Mouse (Mus musculus): ENCODE data around the gene Il1r1. TPM values are rescaled to one million over a fixed set of nuclear protein-coding genes. Genes with fewer than 3 reads are reported as not detected.

The Il1r1 gene
- polyA plus RNA-seq, 1 experiment from 2014 or later, result 12.9 TPM

- Histone ChIP-seq H3K27me3 (ENCODE audit: insufficient read depth, poor library complexity, severe bottlenecking) (peaks cover 9% of the 10 kb centered on the region), H3K4me1 (peaks cover 15% of the 10 kb centered on the region), H3K27ac (no peak overlapping the region), H3K9me3 (no peaks in the 10 kb centered on the region), H3K36me3 (no peaks in the 10 kb centered on the region), H3K4me3 (no peak overlapping the region)
- no peak for DNase-seq (ENCODE audit: low spot score)
- 69% methylated on average over 6 of the region's 6 CpGs for WGBS
Observed at GRCm38 (mm10) chr1:40265301-40265835, 40.5 kb downstream of the Il1r1 start.

- peaks cover 15% of the 10 kb centered on the region for H3K4me1 ChIP-seq
- H3K27me3 ChIP-seq (ENCODE audit: insufficient read depth, poor library complexity, severe bottlenecking), result peaks cover 9% of the 10 kb centered on the region
- peak; percentile 82 for DNase-seq (ENCODE audit: low spot score)
- H3K36me3 ChIP-seq, result no peaks in the 10 kb centered on the region
- peak overlapping the region; percentile 72 for H3K4me3 ChIP-seq
- H3K27ac ChIP-seq, result peak overlapping the region; percentile 92
- 2% methylated on average over 36 of the region's 36 CpGs for WGBS
- H3K9me3 ChIP-seq, result no peaks in the 10 kb centered on the region
Observed at GRCm38 (mm10) chr1:40266431-40267260, 41.8 kb downstream of the Il1r1 start.

DNA sequence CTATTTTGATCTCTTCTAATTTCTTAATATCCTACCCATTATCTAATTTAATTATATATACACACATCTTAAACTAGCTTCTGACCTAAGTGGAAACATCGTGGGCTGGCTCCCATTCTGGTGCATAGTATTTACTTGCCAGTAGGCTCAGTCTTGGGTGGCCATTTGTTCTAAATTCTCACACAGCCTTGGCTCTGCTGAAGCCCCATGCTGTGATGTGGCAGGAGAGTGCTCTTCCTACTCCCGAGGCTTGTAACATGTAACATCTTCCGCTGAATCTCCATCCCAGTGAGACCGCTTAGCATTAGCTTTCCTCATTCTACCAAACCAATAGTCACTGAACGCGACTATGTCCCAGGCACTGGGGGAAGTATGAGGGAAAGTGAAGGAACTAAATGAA, 43.0 kb downstream of the Il1r1 start:
- no peaks in the 10 kb centered on the region for H3K36me3 ChIP-seq
- DNase-seq (ENCODE audit: low spot score), result peak; percentile 43
- no peak overlapping the region for H3K4me3 ChIP-seq
- 81% methylated on average over 6 of the region's 6 CpGs for WGBS
- peaks cover 9% of the 10 kb centered on the region for H3K27me3 ChIP-seq (ENCODE audit: insufficient read depth, poor library complexity, severe bottlenecking)
- H3K27ac ChIP-seq, result no peak overlapping the region
- no peaks in the 10 kb centered on the region for H3K9me3 ChIP-seq
- peaks cover 15% of the 10 kb centered on the region for H3K4me1 ChIP-seq

GRCm38 (mm10) chr1:40268536-40268935, 43.7 kb downstream of the Il1r1 start:
- Histone ChIP-seq H3K27ac (no peak overlapping the region), H3K4me1 (peaks cover 15% of the 10 kb centered on the region), H3K9me3 (no peaks in the 10 kb centered on the region), H3K4me3 (no peak overlapping the region), H3K27me3 (ENCODE audit: insufficient read depth, poor library complexity, severe bottlenecking) (peaks cover 9% of the 10 kb centered on the region), H3K36me3 (no peaks in the 10 kb centered on the region)
- DNase-seq (ENCODE audit: low spot score), result peak; percentile 41
- WGBS, result 70% methylated on average over 6 of the region's 6 CpGs

- Histone ChIP-seq H3K4me1 (peaks cover 18% of the 10 kb centered on the region), H3K9me3 (no peaks in the 10 kb centered on the region), H3K36me3 (no peaks in the 10 kb centered on the region), H3K27ac (no peak overlapping the region), H3K27me3 (ENCODE audit: insufficient read depth, poor library complexity, severe bottlenecking) (peaks cover 2% of the 10 kb centered on the region), H3K4me3 (no peak overlapping the region)
- DNase-seq (ENCODE audit: low spot score), result no peak
- 87% methylated on average over 12 of the region's 12 CpGs for WGBS
Observed at GRCm38 (mm10) chr1:40270415-40270814, 45.5 kb downstream of the Il1r1 start.

GRCm38 (mm10) chr1:40271052-40271451, 46.2 kb downstream of the Il1r1 start:
- WGBS, result 75% methylated on average over 4 of the region's 4 CpGs
- H3K4me3 ChIP-seq, result no peak overlapping the region
- peaks cover 16% of the 10 kb centered on the region for H3K4me1 ChIP-seq
- H3K27me3 ChIP-seq (ENCODE audit: insufficient read depth, poor library complexity, severe bottlenecking), result no peaks in the 10 kb centered on the region; the same call in 1 of the 2 replicates
- H3K27ac ChIP-seq, result no peak overlapping the region
- DNase-seq (ENCODE audit: low spot score), result no peak
- H3K36me3 ChIP-seq, result no peaks in the 10 kb centered on the region
- H3K9me3 ChIP-seq, result no peaks in the 10 kb centered on the region

GRCm38 (mm10) chr1:40271486-40272055, 46.7 kb downstream of the Il1r1 start:
- no peaks in the 10 kb centered on the region for H3K36me3 ChIP-seq
- DNase-seq (ENCODE audit: low spot score), result no peak
- peaks cover 11% of the 10 kb centered on the region for H3K4me1 ChIP-seq
- no peak overlapping the region for H3K27ac ChIP-seq
- H3K4me3 ChIP-seq, result no peak overlapping the region
- 82% methylated on average over 10 of the region's 10 CpGs for WGBS
- no peaks in the 10 kb centered on the region for H3K9me3 ChIP-seq
- H3K27me3 ChIP-seq (ENCODE audit: insufficient read depth, poor library complexity, severe bottlenecking), result no peaks in the 10 kb centered on the region; the same call in 1 of the 2 replicates

DNA sequence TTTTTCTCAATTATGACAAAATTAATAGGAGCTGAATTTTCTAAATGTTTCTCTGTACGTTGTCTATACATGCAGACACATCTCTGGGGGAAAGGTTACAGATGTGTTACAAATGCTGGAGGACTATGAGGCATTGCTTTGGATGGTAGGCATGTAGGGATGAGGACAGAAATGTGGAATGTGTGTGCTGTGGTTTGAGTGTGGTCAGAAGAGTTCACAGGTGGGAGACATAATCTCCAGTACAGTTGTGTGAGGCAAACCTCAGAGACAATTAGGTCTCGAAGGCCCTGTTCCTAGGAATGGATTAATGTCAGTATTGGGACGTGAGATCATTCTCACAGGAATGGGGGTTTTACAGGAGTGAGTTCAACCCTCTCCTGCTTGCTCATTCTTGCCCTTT, 47.3 kb downstream of the Il1r1 start:
- DNase-seq (ENCODE audit: low spot score), result no peak
- Histone ChIP-seq H3K27me3 (ENCODE audit: insufficient read depth, poor library complexity, severe bottlenecking) (no peaks in the 10 kb centered on the region; the same call in 1 of the 2 replicates), H3K4me3 (no peak overlapping the region), H3K27ac (no peak overlapping the region), H3K4me1 (peaks cover 5% of the 10 kb centered on the region; the same call in 1 of the 2 replicates), H3K9me3 (no peaks in the 10 kb centered on the region), H3K36me3 (no peaks in the 10 kb centered on the region)
- 86% methylated on average over 3 of the region's 3 CpGs for WGBS

DNA sequence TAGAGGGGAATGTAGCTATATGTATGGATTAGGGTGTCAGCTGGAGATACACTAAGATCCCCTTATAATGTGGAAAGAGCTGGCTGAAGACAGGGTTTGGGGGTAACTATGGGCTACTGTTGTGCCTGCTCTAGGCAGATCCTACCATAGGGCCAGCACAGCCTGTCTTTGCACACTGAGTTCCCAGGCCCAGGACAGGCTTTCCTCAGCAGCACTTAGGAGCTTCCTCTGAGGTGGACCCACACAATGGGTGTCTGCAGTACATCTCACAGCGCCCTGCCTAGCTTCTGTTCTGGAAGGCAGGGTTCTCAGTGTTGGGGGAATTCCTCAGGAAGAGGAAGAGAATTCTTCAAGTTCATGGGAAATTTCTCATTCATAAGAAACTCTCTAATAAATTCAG, 48.6 kb downstream of the Il1r1 start:
- 0 out of 2 replicates have a peak, but pooled peaks cover 3% of the 10 kb centered on the region for H3K4me1 ChIP-seq
- WGBS, result 83% methylated on average over 1 of the region's 1 CpGs
- H3K36me3 ChIP-seq, result no peaks in the 10 kb centered on the region
- no peaks in the 10 kb centered on the region for H3K27me3 ChIP-seq (ENCODE audit: insufficient read depth, poor library complexity, severe bottlenecking)
- DNase-seq (ENCODE audit: low spot score), result no peak
- no peak overlapping the region for H3K4me3 ChIP-seq
- H3K9me3 ChIP-seq, result no peaks in the 10 kb centered on the region
- H3K27ac ChIP-seq, result no peak overlapping the region

GRCm38 (mm10) chr1:40275285-40276013, 50.6 kb downstream of the Il1r1 start:
- no peaks in the 10 kb centered on the region for H3K36me3 ChIP-seq
- H3K4me1 ChIP-seq, result 0 out of 2 replicates have a peak, but pooled peaks cover 3% of the 10 kb centered on the region
- H3K27ac ChIP-seq, result no peak overlapping the region
- H3K4me3 ChIP-seq, result no peak overlapping the region
- no peak for DNase-seq (ENCODE audit: low spot score)
- 68% methylated on average over 10 of the region's 10 CpGs for WGBS
- no peaks in the 10 kb centered on the region for H3K9me3 ChIP-seq
- no peaks in the 10 kb centered on the region for H3K27me3 ChIP-seq (ENCODE audit: insufficient read depth, poor library complexity, severe bottlenecking)

DNA sequence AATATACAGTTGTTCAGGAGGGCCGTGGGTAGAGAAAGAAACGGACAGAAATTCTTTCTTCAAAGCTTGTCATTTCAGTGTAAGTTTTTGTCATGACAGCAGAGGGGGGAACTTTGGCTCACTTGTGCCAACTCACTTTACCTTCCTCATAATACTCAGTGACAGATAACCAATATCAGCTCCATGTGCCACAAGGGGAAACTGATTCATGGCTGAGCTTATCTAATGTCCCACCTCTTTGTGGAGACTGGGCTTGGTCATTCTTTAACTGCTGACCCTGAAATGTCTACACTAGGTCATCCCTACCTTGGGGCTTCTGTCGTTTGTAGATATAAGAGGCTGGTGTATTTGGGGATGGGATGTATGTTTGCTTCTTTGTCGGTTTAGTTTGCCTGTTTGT, 53.1 kb downstream of the Il1r1 start:
- H3K9me3 ChIP-seq, result no peaks in the 10 kb centered on the region
- H3K4me1 ChIP-seq, result 0 out of 2 replicates have a peak, but pooled peaks cover 3% of the 10 kb centered on the region
- no peak for DNase-seq (ENCODE audit: low spot score)
- peaks cover 3% of the 10 kb centered on the region; the same call in 1 of the 2 replicates for H3K36me3 ChIP-seq
- WGBS, result 84% methylated on average over 4 of the region's 4 CpGs
- H3K27ac ChIP-seq, result no peak overlapping the region
- H3K27me3 ChIP-seq (ENCODE audit: insufficient read depth, poor library complexity, severe bottlenecking), result no peaks in the 10 kb centered on the region
- H3K4me3 ChIP-seq, result no peak overlapping the region

- H3K27ac ChIP-seq, result no peak overlapping the region
- no peaks in the 10 kb centered on the region for H3K27me3 ChIP-seq (ENCODE audit: insufficient read depth, poor library complexity, severe bottlenecking)
- no peak overlapping the region for H3K4me3 ChIP-seq
- peaks cover 3% of the 10 kb centered on the region; the same call in 1 of the 2 replicates for H3K36me3 ChIP-seq
- H3K9me3 ChIP-seq, result no peaks in the 10 kb centered on the region
- 60% methylated on average over 2 of the region's 2 CpGs for WGBS
- no peak for DNase-seq (ENCODE audit: low spot score)
- 0 out of 2 replicates have a peak, but pooled peaks cover 4% of the 10 kb centered on the region for H3K4me1 ChIP-seq
Observed at GRCm38 (mm10) chr1:40278720-40279119, 53.8 kb downstream of the Il1r1 start.
